Mouse (Mus musculus) cerebellum, postnatal 25 days (tissue): Measurements from ENCODE around the gene Mrtfa.
A peak's percentile ranks its signal among the peaks of the same experiment; 100 is the strongest.

Experiments used
- DNase-seq, 2 experiments: peaks; one replicate each; pipeline ENCODE4 v3.0.0; 2021; ENCODE audit warnings: mixed read lengths in 2 of 2

Mrtfa gene

DNA sequence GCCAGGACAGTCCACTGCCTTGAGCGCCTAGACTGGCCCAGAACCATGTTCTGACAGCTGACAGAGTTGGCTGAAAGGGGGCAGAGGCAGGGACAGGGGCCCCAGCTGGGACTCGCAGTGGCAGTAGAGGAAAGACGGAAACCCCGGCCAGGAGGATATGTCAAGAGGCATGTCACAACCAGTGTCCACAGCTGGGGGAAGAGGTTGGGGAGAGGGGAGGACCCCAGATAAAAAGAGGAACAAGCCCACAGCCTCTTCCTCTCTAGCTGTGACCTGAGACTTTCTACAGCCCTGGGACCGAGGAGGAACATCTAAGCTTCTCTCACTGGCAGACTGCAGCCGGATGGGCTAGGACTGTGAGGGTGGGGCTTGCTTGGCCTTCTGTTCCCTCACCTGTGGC, 169.2 kb downstream of the Mrtfa start:
- DNase-seq, result no peak

DNA sequence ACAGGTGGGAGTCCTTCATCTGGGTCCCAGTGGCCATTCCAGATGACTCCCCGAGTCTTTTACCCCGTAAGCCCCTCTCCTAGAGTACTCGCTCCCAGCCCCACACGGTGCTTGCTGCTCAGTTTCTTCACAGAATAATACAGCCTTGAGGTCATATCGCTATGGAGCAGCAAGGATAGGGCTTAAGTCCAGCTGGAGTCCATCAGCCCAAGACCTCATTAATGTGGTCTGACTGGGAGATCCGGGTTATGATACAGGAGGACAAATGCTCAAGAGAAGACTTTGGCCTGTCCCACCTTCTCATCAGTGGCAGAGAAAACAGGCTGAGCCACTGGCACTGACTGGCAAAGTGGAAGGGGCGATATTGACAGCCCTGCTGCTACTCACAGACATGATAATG, 173.2 kb downstream of the Mrtfa start:
- no peak for DNase-seq

DNA sequence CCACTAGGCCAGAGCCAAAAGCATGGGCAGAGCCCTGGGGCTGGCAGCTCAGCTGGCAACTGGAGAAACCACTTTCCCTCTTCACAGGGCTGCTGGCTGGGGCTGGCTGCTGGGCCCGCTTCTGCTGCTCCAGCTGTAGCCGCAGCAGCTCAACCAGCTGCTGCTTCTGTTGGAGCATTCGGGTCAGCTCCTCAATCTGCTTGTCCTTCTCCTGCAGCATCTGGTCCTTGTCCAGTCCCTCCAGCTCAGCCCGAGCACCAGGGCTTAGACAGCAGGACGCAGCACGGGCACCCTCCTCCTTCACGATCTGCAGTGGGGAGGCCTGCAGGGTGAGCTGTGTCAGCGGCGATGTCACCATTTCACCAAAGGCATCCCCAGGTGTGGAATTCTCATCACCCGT, 174.1 kb downstream of the Mrtfa start:
- no peak for DNase-seq

DNA sequence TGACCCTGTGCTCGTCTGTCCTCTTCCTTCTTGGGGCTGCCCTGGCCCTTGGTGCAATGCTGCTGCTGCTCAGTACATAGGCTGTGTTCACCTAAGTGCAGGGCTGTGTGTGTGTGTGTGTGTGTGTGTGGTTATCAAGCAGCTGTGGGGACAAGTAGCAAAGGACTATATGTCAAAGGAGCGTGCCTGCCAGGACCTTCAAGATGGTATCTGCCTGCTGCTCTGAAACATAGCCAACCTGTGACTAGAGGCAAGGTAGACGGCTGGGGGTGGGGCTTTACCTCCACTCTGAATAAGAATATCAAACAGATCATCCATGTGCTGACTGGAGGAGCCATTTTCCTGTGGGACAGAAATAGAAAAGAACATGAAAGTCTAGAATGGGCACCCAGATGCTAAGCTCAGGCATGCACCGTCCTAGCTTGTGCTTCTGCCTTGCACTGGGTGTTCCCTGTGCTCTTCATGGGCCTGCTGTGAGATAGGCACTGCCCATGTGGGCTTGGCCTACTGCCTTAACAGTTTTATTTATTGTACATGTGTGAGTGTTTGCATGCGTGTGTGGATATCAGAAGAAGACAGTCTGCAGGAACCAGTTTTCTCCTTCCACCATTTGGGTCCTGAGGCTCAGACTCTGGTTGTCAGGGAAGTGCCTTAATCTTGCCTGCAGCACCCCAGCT, 175.4 kb downstream of the Mrtfa start:
- no peak for DNase-seq

DNA sequence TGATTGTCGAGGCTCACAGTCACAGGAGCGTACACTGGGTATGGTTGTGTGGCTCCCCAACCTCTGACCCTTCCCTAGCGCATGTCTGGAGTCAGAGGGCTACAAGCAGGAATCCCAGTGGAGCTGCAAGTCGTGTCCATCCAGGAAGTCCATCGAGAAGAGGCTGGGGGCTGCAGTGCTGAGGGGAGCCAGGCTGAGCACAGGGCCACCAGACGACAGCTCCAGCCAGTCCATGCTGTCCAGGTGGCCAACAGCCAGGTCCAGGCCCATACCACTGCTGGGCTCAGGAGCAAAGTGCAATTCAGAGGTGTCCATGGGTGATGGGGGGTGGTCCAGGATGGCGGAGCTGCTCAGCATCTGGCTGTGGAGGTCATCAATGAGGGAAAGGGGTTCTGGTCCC, 177.4 kb downstream of the Mrtfa start:
- no peak for DNase-seq

DNA sequence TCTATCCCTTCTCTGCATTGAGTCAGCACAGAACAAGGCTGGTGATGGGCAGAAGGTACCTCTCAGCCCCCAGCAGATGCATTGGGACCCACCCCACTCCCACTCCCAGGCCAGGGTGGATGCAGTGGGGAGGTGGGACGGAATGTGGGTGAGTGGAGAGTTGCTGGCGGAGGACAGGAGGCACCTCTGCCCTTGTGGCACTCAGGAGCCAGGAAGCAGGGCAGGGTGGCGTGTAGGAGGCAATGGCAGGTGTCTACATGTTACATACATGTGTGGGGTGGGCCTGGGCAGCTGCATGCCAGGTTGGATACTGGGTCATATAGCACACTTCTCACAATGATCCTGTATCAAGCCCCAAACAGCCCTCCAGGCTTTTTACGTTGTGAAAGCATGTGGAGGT, 178.2 kb downstream of the Mrtfa start:
- no peak for DNase-seq

DNA sequence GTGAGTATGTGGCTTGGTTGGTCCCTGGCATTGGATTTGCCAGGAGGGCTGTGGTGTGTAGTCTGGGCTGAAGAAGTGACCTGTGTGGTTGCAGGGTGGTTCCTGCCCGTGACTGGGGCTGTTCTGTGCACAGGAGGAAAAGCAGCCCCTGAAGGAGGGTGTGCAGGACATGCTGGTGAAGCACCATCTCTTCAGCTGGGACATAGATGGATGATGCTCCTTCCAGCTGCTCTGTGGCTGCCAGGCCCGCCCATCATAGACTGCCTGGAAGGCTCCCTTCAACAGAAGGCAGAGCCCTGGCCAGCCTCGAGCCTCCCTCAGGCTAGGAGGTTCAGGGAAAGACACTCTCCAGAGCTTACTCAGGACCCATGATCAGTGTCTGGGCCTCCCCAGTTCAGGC, 179.0 kb downstream of the Mrtfa start:
- no peak for DNase-seq

DNA sequence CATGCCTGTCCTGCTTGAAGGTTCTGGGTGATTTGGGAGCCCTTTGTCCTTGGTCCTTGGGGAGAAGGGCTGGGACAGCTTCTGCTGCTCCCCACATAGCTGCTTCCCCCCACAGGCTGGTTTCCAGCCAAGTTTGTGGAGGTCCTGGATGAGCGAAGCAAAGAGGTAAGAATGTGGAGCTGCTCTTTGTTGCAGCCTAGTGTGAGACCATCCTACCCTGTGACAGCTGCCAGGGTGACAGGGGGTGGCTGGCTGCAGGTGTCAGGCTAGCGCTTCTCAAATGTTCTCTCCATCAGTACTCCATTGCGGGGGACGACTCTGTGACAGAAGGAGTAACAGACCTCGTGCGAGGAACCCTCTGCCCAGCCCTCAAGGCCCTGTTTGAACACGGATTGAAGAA, 180.4 kb downstream of the Mrtfa start:
- peak; percentile 44 to 57 for DNase-seq

DNA sequence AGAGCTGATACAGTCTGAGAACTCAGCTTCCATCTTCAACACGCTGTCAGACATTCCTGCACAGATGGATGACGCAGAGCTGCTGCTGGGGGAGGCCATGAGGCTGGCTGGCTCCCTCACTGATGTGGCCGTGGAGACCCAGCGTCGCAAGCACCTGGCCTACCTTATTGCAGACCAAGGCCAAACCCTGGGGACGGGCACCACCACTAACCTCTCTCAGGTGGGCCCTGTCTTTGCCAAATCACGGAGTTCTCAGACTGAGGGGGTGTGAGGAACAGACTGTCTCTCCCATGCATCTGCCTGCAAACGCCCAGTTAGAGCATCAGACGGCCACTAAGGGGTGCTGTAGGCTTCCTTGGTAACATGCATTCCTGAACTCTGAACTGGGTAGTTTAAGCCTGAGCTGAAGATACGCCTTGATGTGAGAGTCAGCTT, 181.9 kb downstream of the Mrtfa start:
- no peak for DNase-seq

DNA sequence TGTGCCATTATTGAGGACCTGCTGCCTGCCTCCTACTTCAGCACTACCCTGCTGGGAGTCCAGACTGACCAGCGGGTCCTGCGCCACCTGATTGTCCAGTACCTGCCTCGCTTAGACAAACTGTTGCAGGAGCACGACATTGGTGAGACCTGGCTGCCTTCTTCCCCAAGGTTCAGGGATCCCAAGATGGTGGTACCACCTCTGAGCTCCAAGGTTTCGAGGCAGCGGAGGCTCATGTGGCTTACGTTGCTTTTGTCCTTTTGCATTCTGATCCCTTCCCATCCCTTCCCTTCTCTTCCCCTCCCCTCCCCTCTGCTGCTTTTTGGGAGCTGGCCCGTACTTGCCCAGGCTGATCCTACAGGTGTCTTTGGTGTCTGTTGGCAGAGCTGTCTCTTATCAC, 182.7 kb downstream of the Mrtfa start:
- DNase-seq, result no peak

DNA sequence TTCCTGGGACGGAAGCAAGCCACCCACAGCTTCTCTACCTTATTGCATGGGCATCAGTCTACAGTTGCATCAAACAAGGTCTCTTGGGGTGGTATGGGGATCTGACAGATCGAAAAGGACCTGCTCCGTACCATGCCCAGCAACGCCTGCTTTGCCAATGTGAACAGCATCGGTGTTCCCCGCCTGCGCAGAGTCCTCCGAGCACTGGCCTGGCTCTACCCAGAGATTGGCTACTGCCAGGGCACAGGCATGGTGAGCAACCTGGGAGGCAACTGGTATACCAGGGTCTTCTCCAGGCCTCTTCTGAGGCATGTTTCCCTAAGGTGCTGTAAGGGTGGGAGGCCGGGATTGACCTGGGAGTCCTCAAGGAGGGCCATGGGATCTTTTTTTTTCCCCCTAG, 183.2 kb downstream of the Mrtfa start:
- no peak for DNase-seq

DNA sequence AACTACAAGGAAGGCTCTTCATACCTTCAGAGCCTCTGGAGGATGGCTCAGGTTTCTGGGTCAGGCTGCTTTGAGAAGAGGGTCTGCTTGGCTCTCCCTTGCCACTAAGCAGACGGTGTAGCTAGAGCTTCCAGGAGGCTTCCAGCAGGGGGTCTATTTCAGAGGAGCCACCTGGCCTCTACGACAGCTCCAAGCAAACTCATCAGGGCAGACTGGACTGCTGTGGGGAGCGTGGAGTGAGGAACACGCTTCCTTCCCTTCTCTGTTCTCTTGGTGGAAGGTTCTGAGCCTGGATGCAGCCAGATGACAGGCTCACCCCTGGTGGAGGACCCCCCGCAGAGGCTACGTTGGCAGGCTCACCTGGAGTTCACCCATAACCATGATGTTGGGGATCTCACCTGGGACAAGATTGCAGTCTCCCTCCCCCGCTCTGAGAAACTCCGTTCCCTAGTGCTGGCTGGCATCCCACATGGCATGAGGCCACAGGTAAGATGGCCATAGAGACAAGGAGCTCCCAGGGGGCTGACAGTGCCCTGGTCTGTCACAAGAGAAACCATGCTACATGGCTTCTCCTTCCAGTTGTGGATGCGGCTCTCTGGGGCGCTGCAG, 184.3 kb downstream of the Mrtfa start:
- peak; percentile 68 to 77 for DNase-seq

DNA sequence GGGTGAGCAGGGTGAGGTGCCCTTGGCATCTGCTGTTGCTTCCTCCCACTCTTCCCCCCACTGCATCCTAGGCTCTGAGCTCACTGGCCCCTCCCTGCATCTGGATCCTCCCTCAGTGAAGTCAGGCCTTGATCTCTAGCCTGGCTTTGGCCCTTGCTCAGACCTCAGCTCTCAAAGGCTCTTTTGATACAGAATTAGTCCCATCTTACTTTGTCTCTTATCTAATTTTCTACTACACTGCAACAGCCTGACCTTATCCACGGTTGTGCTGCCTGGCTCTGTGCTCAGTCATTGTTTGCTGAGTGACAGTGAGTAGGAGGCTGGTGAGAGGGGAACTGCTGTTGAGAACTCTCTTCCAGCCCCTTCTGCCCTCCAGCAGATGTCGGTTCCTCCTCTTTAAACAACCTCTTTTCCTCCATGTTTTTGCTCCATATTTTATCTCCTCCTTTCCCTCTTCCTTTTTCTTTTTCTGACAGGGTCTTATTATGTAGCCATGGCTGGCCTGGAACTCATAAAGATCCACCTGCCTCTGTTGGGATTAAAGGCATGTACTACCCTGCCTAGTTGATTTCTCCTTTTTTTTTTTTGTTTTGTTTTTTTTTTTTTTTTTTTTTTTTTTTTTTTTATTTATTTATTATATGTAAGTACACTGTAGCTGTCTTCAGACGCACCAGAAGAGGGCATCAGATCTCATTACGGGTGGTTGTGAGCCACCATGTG, 190.0 kb downstream of the Mrtfa start:
- no peak for DNase-seq

DNA sequence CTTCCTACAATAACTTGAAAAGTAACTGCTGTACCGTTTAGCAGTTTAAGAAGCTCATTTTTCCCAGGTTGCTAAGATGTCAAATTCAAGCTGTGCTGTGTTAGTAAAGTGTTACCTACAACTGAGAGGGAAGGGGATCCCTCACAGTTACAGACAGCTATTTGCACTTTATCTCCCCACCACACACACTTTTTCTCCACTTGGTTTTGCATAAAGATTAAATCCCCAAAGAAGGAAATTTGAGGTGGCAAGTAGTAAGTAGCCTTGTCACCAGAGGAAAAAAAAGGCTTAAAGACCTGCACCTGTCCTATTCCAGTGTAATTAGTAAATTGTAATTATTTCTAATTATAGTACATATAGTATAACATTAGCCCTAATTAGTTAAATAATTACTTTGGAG, 193.5 kb downstream of the Mrtfa start:
- DNase-seq, result no peak

DNA sequence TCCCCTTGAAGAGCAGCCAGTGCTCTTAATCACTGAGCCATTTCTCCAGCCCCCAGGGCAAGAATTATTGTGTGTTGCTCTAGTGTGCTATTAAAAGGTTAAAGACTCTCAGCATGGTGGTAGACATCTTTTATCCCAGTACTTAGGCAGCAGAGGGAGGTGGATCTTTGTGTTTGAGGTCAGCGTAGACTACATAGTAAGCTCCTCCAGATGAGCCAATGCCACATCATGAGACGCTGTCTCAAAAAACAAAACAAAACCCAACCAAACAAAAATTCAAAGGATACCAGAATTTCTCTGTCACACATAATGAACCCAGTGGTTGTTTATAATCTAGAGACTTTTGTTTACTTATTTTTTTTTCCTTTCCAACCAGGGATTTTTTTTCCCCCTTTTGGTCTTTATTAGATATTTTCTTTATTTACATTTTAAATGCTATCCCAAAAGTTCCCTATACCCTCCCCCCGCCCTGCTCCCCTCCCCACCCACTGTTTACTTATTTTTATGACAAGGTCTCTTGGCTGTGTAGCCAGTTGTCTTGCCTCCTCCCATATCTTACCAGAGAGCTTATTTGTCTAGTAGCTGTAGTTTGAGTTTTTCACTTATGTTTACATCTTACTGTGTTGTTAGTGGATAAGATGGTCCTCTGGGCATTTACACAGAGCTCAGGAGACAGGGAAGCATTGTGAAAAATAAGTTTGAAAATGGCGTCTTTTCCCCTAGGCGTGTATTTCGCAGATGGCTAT, 194.3 kb downstream of the Mrtfa start:
- no peak for DNase-seq

DNA sequence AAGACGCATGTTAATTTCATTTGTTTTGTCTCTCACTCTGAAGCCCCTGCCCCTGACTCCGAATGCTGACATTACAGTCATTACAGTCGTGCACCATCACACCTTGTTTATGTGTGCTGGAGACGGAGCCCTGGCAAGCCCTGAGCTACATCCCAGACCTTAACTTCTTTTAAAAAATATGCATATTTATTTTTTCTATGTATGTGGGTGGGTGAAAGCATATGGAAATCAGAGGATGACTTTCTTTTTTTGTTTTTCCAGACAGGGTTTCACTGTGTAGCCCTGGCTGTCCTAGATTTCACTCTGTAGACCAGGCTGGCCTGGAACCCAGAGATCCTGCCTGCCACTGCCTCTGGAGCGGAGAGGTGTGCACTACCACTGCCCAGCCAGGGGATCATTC, 195.6 kb downstream of the Mrtfa start:
- DNase-seq, result no peak

DNA sequence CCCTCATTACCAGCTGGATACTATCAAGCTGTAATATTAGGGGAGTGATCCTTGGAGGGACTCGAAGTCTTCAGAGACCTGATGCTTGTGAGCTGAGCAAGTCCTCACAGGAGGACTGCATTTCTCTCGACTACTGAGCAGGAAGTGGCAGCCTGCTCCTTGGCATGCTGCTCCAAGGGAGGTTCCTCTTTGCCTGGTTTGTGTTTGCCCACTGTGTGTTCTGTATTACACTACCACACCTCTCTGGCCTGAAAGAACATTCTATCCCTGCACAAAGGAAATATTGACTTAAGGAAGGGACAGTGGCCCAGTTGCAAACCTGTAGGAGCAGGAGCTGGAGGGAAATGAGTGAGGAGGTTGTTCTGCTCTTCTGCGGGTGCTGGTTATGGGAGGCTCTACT, 200.8 kb downstream of the Mrtfa start:
- no peak for DNase-seq

DNA sequence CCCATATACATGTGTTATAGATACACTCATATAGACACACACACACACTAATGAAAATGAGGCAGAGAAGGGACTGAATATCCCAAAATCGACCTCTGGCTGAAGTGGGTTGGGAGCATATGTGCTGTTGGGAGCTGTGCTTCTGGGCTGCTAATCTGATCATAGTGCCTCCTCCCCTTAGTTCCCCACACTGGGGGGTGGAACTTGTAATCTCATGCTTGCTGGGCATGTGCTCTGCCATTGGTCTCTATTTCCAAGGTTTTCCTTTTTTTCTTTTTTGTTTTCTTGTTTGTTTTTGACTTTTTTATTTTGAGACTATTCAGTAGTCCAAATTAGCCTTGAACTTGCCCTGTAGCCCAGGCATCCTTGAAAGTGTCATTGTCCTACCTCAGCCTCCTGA, 202.2 kb downstream of the Mrtfa start:
- DNase-seq, result no peak

DNA sequence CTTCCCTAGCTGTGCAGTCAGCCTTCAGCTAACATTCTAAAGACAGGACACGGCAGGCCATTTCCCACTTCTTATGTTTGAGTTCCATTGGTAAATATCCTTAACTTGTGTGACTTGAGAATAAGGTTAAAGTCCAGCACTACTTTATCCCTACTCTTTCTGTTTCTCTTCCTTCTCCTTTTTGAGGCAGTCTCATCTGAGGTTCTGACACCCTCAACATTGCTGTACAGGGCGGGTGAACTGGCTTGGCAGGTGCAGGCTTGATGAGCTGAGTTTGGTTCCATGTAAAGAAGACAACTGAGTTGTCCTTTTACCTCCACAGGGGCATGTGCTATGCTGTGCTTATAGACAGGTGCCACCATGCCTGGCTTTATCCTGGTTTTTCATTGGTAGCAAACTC, 207.3 kb downstream of the Mrtfa start:
- DNase-seq, result no peak

DNA sequence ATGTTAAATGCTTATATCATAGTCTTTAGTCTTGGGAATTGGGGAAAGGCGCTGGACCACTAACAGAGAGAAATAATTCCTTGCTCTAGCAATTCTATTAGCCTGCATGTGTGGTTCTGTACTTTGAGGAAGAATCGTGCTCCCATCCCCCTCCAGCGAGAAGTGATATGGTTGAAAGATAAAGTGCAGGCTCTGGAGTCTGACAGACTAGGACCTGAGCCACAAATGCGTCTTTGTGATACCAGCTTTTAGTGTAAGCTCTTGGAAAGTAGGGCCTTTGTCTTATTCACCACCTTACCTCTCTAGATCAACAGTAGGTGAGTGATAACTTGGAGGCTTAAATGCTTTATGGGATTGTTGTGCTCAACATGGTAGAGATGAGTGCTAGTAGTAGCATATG, 209.4 kb downstream of the Mrtfa start:
- DNase-seq, result no peak

DNA sequence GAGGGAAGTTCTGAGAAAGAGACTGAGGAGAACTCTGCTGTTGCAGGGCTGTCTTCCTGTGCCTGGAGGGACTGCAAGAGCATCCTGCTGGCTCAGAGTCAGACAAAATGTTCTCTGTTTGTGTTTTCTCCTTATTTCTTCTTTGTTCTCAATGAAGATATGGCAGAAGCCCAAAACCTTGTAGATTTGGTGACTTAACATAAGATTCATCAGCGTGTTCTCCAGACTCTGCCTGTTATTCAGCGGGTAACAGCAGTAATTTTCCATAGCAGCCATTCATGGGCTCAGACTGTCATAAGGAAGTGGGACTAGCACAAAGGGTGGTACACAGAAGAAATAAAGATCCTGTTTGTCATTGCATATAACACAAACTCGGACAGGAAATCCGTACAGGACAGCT, 210.9 kb downstream of the Mrtfa start:
- DNase-seq, result no peak

DNA sequence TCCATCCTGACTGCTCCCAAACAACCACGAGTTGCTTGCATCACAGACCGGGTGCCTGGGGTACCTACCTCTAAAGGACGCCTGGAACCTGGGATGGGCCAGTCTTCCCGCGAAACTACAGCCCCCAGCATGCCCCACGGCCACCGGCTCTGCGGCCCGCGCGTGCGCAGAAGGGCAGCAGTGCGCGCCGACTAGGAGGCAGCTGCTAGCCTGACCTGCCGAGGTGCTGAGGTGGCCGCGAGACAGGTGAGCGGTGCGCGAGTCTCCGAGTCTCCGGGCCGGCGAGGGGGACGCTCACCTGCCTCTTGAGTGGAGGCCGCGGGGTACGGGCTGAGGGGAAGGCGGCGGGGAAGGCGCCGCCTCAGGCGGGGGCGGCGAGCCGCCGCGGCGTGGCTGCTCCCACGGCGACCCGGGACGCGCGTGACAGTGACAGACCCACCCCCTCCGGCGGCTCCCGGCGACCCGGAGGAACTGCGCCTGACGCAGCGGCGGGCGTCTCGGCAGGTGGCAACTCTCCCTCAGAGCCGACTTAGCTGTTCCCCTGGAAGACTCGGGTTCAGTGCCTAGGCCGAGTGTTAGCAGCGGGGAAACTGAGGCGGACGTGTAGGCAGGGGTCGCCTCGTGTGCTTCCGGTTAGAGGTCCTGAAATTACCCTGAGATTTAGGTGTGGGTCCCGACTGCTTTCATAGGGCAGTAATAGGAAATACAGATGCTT, 212.8 kb downstream of the Mrtfa start, which contains the start of gene Sgsm3:
Sgsm3 (plus strand) TSS at position 146 of the 715 bp plus-strand sequence.
- peak; percentile 93 to 96 for DNase-seq

DNA sequence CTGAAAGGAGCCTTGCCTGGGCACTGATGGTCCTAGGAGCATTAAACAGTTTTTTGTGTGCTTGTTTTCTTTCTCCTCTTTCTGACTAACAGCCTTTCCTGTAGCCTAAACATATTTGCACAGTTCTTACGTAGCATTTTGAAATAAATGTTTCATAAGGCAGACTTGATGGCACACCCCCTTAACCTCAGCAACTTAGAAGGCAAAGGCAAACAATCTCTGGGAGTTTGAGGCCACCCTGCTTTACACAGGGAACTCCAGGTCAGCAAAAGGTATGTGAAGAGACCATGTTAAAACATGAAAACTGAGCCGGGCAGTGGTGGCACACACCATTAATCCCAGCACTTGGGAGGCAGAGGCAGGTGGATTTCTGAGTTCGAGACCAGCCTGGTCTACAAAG, 214.9 kb downstream of the Mrtfa start:
- DNase-seq, result no peak
